Mouse (Mus musculus) neural tube, embryonic 13.5 days (tissue): Measurements from ENCODE around the gene Slc16a12. TPM values are rescaled to one million over a fixed set of nuclear protein-coding genes. Genes with fewer than 3 reads are reported as not detected.

Experiments
- ATAC-seq: fragments of 200-750 bp; cut with Nextera tagmentation; 2 replicates; pipeline ENCODE4 v1.8.0; 2017; ENCODE audit warnings: low read depth, mild to moderate bottlenecking, moderate TSS enrichment, moderate library complexity
- H3K27ac ChIP-seq: fragments of 300-500 bp; sonication (generic); replicated peaks from 2 replicates; pipeline ENCODE4 v1.5.1; 2015; ENCODE audit warnings: moderate library complexity, mild to moderate bottlenecking, inconsistent platforms
- H3K27me3 ChIP-seq: fragments of 300-500 bp; sonication (generic); 2 replicates; pipeline ENCODE4 v1.6.1; 2015; ENCODE audit warnings: mild to moderate bottlenecking, inconsistent platforms
- H3K36me3 ChIP-seq: fragments of 300-500 bp; sonication (generic); 2 replicates; pipeline ENCODE4 v1.6.1; 2015; ENCODE audit warnings: mild to moderate bottlenecking, inconsistent platforms
- H3K4me1 ChIP-seq: fragments of 300-500 bp; sonication (generic); replicated peaks from 2 replicates; pipeline ENCODE4 v1.6.1; 2015; ENCODE audit warnings: inconsistent platforms
- H3K4me2 ChIP-seq: fragments of 300-500 bp; sonication (generic); 2 replicates; pipeline ENCODE4 v1.6.1; 2015; ENCODE audit warnings: inconsistent platforms, mild to moderate bottlenecking, moderate library complexity
- H3K4me3 ChIP-seq: fragments of 300-500 bp; sonication (generic); 2 replicates; pipeline ENCODE4 v1.5.1; 2015; ENCODE audit warnings: mild to moderate bottlenecking, inconsistent platforms
- H3K9ac ChIP-seq: fragments of 300-500 bp; sonication (generic); 2 replicates; pipeline ENCODE4 v1.6.1; 2015; ENCODE audit warnings: moderate library complexity, mild to moderate bottlenecking, inconsistent platforms
- H3K9me3 ChIP-seq: fragments of 300-500 bp; sonication (generic); 2 replicates; pipeline ENCODE4 v1.6.1; 2016; ENCODE audit warnings: inconsistent platforms
- WGBS: fragments of 180-500 bp; shearing (Covaris S2); methylation state at CpG from one replicate; pipeline ENCODE4 v1.1.7; 2015; 5-methylcytosine and 5-hydroxymethylcytosine counted together
- microRNA-seq: library from miRNA; unstranded; fragments of <30 nt; microRNA quantifications from one replicate; pipeline ENCODE4, GENCODE M21; 2016
- polyA plus RNA-seq: library from polyadenylated mRNA; unstranded; fragments of >200 nt; fragmentation: Nextera tagmentation; extraction: Ambion mirVana; gene quantifications from 2 replicates; pipeline ENCODE4 v1.2.1, GENCODE M21; 2015

The Slc16a12 gene
- polyA plus RNA-seq, 1 experiment from 2014 or later = 2.0 TPM

GRCm38 (mm10) chr19:34623781-34624180 is 123.3 kb downstream of the Slc16a12 start:
- H3K36me3 ChIP-seq = no peaks in the 10 kb centered on the region
- no peak overlapping the region for H3K9ac ChIP-seq
- 91% methylated on average over 6 of the region's 6 CpGs for WGBS
- no peaks in the 10 kb centered on the region for H3K27me3 ChIP-seq
- ATAC-seq = no peak
- H3K4me3 ChIP-seq = no peak overlapping the region
- H3K4me2 ChIP-seq = no peak overlapping the region
- H3K27ac ChIP-seq = no peak overlapping the region
- H3K9me3 ChIP-seq = no peaks in the 10 kb centered on the region
- H3K4me1 ChIP-seq = no peaks in the 10 kb centered on the region

- no peak overlapping the region for H3K9ac ChIP-seq
Observed at GRCm38 (mm10) chr19:34620871-34621270, 126.2 kb downstream of the Slc16a12 start.

More at GRCm38 (mm10) chr19:34620871-34621270, 126.2 kb downstream of the Slc16a12 start:
- no peaks in the 10 kb centered on the region for H3K36me3 ChIP-seq
- WGBS = 92% methylated on average over 5 of the region's 5 CpGs
- H3K27me3 ChIP-seq = no peaks in the 10 kb centered on the region
- no peak for ATAC-seq
- H3K9me3 ChIP-seq = no peaks in the 10 kb centered on the region
- no peaks in the 10 kb centered on the region for H3K4me1 ChIP-seq
- H3K4me2 ChIP-seq = no peak overlapping the region
- no peak overlapping the region for H3K27ac ChIP-seq
- H3K4me3 ChIP-seq = no peak overlapping the region

Small RNAs within 50 kb of the gene (microRNA-seq; reads per million reads assigned to microRNA genes)
- not detected for gene Gm27476

Other genes starting within 250 kb of the Slc16a12 start
- gene Lipa, start 219.8 kb downstream of the Slc16a12 start, polyA plus RNA-seq = 23.8 and 25.8 TPM in 2 replicates
- 3.1 and 3.8 TPM in 2 replicates for gene Ifit2, start 196.6 kb downstream of the Slc16a12 start, polyA plus RNA-seq
- 0.61 and 2.1 TPM in 2 replicates for gene Ifit3, start 163.8 kb downstream of the Slc16a12 start, polyA plus RNA-seq
- 0.75 and 0.79 TPM in 2 replicates for gene Ifit1bl1, start 145.3 kb downstream of the Slc16a12 start, polyA plus RNA-seq
- 0.35 TPM in 1 of 2 replicates, not detected in the other for gene Ifit3b, start 139.3 kb downstream of the Slc16a12 start, polyA plus RNA-seq
- gene Ifit1bl2, start 106.5 kb downstream of the Slc16a12 start, polyA plus RNA-seq = 0.18 TPM in 1 of 2 replicates, not detected in the other
- gene Ifit1, start 106.4 kb downstream of the Slc16a12 start, polyA plus RNA-seq = 0.32 and 0.75 TPM in 2 replicates
- 8.0 and 9.0 TPM in 2 replicates for gene Pank1, start 132.2 kb upstream of the Slc16a12 start, polyA plus RNA-seq
- 10.3 and 13.6 TPM in 2 replicates for gene Kif20b, start 175.1 kb upstream of the Slc16a12 start, polyA plus RNA-seq